In the genomic region with DNA sequence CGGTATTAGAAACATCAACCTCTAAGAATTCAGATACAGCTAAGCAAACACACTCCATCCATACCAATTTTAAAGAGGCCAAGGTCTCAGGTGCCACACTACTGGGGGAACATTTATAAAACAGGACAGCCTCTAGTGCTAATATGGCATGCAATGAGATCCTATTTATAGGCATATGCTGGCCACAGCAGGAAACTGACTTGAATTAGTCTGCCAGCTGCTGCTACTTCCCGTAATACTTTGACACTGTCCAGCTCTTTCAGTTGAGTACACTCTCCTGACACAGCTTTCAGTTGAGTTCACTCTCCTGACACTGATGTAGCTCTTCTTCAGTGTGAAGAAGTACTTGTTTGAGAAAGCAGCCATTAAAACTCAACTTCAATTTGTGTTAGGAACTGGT, we compare ENCODE assay signal across 12 mouse cellular contexts.
DNase-seq lines count a peak whose midpoint lies in the region; ATAC-seq and TF ChIP-seq lines count a peak whose summit lies in the region.
"Had no signal": no experiment of that assay in that cellular context is flagged by ENCODE, and none has a peak within 500 bp of the region (broad histone marks: within the 10 kb centered on the region; RNA-seq: fewer than 3 reads in every experiment).

No protein-coding gene starts in this region.

- TF ChIP-seq CTCF in heart, postnatal 0 days (IDR thresholded peaks at IDR 0.05; ENCODE audit: low read depth), result no peak

- H3K36me3 ChIP-seq in heart, embryonic 10.5 days, result peaks cover 8% of the 10 kb centered on the region; the same call in 1 of the 2 replicates
- H3K36me3 ChIP-seq in neural tube, embryonic 11.5 days (ENCODE audit: control insufficient read depth, insufficient read depth, low read length), result no peaks in the 10 kb centered on the region
- peaks cover 6% of the 10 kb centered on the region; the same call in 1 of the 2 replicates for H3K36me3 ChIP-seq in heart, postnatal 0 days (replicated peaks; ENCODE audit: control insufficient read depth, insufficient read depth, low read length)

- no peak overlapping the region for H3K4me2 ChIP-seq in neural tube, embryonic 11.5 days (ENCODE audit: low read depth)
- no peak overlapping the region for H3K4me2 ChIP-seq in heart, postnatal 0 days (ENCODE audit: low read depth, low read length)
- H3K4me2 ChIP-seq: forebrain, embryonic 13.5 days; limb, embryonic 15.5 days had no signal

- no peaks in the 10 kb centered on the region for H3K4me1 ChIP-seq in heart, embryonic 10.5 days
- no peaks in the 10 kb centered on the region for H3K4me1 ChIP-seq in neural tube, embryonic 11.5 days (ENCODE audit: control insufficient read depth, insufficient read depth, low read length)
- H3K4me1 ChIP-seq in heart, postnatal 0 days (ENCODE audit: control insufficient read depth, insufficient read depth), result no peaks in the 10 kb centered on the region

- no peaks in the 10 kb centered on the region for H3K9me3 ChIP-seq in heart, embryonic 10.5 days
- H3K9me3 ChIP-seq in neural tube, embryonic 11.5 days (ENCODE audit: control insufficient read depth, low read length), result no peaks in the 10 kb centered on the region
- no peaks in the 10 kb centered on the region for H3K9me3 ChIP-seq in heart, postnatal 0 days (replicated peaks; ENCODE audit: control insufficient read depth, low read length)
- H3K9me3 ChIP-seq: forebrain, embryonic 13.5 days; limb, embryonic 15.5 days had no signal

- DNase-seq in heart, adult 11 months, result peak; percentile 96
- no peak for DNase-seq in heart, embryonic 10.5 days (ENCODE audit: low spot score)
- DNase-seq in neural tube, embryonic 11.5 days (ENCODE audit: low spot score), result peak; percentile 25
- DNase-seq in neural tube, embryonic 10.5 days (ENCODE audit: extremely low spot score, low spot score), result no peak
- DNase-seq in heart, postnatal 0 days (ENCODE audit: low spot score), result peak; percentile 88
- peak; percentile 72 for DNase-seq in skeletal muscle tissue, adult 2 months (ENCODE audit: low read depth, low spot score)
- DNase-seq in layer of hippocampus, adult 11-12 months (ENCODE audit: low spot score), result no peak
- DNase-seq in spleen, adult 12 weeks (ENCODE audit: low spot score), result no peak
- DNase-seq: cerebellum, adult 8-10 months; right cerebral cortex, postnatal 4 days had no signal

- H3K27me3 ChIP-seq in heart, embryonic 10.5 days (ENCODE audit: insufficient read depth, poor library complexity, severe bottlenecking), result no peaks in the 10 kb centered on the region
- no peaks in the 10 kb centered on the region for H3K27me3 ChIP-seq in neural tube, embryonic 11.5 days (ENCODE audit: control insufficient read depth, insufficient read depth, low read length)
- no peaks in the 10 kb centered on the region for H3K27me3 ChIP-seq in heart, postnatal 0 days (ENCODE audit: control insufficient read depth, insufficient read depth, low read length)
- H3K27me3 ChIP-seq: forebrain, embryonic 13.5 days; limb, embryonic 15.5 days had no signal

- TF ChIP-seq EP300 in heart, postnatal 0 days (IDR thresholded peaks at IDR 0.05; ENCODE audit: low read depth), result no peak

- H3K4me3 ChIP-seq in heart, embryonic 10.5 days, result no peak overlapping the region
- no peak overlapping the region for H3K4me3 ChIP-seq in neural tube, embryonic 11.5 days (ENCODE audit: low read depth, low read length)
- no peak overlapping the region for H3K4me3 ChIP-seq in heart, postnatal 0 days (ENCODE audit: low read depth, low read length)
- H3K4me3 ChIP-seq: forebrain, embryonic 13.5 days; limb, embryonic 15.5 days had no signal

- 61% methylated on average over 2 of the region's 2 CpGs for WGBS in heart, embryonic 10.5 days
- WGBS in neural tube, embryonic 11.5 days, result 56% methylated on average over 2 of the region's 2 CpGs
- WGBS in heart, postnatal 0 days, result 13% methylated on average over 2 of the region's 2 CpGs

- no peak overlapping the region for H3K27ac ChIP-seq in heart, embryonic 10.5 days
- H3K27ac ChIP-seq in neural tube, embryonic 11.5 days (ENCODE audit: low read depth, low read length), result no peak overlapping the region
- peak overlapping the region; percentile 67 for H3K27ac ChIP-seq in heart, postnatal 0 days (ENCODE audit: low read depth)
- H3K27ac ChIP-seq: forebrain, embryonic 13.5 days; limb, embryonic 15.5 days had no signal

- no peak for ATAC-seq in neural tube, embryonic 11.5 days (ENCODE audit: insufficient read depth, low FRiP score, low TSS enrichment)
- peak; percentile 94 for ATAC-seq in heart, postnatal 0 days (ENCODE audit: insufficient read depth, low read depth)
- ATAC-seq: forebrain, embryonic 13.5 days had no signal

- H3K9ac ChIP-seq in neural tube, embryonic 11.5 days (ENCODE audit: low read length), result no peak overlapping the region
- H3K9ac ChIP-seq in heart, postnatal 0 days (replicated peaks; ENCODE audit: low read depth, low read length), result no peak overlapping the region
- H3K9ac ChIP-seq: forebrain, embryonic 13.5 days; limb, embryonic 15.5 days had no signal

Comparison
In these comparisons a context has a peak if more than half of its experiments do, and no peak if none do; other contexts are left out.
1. DNase-seq: peak in heart, adult 11 months (single experiment), neural tube, embryonic 11.5 days (single experiment), heart, postnatal 0 days (single experiment) and skeletal muscle tissue, adult 2 months (single experiment); none in heart, embryonic 10.5 days (single experiment), neural tube, embryonic 10.5 days (single experiment), layer of hippocampus, adult 11-12 months (single experiment) and spleen, adult 12 weeks (single experiment).